Mouse (Mus musculus) brain, embryonic 18.5 days (tissue): ENCODE results near the gene Ror1.

Experiments
- DNase-seq: peaks from one replicate; pipeline ENCODE4 v3.0.0-alpha.2; 2012; ENCODE audit warnings: low read depth, low spot score

The Ror1 gene

DNA sequence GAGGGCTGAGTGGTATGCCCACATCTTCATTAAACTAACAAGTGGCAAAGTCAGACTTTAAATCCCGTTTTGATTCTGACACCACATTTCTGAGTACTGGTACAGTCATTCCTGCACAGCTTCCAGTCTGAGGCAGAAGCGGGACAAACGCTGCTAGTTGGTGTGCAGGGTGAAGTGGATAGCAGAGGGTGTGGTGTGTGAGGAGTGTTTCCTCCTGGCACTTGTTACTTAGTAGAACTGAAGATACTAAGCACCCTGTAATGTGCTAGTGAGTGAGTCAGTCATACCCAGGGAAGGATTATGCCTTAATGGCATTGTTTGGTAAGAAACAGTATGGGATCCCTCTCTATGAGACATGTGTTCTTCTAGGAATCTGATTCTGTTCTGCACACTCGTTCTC lies 115.7 kb downstream of the Ror1 start:
- DNase-seq = no peak

DNA sequence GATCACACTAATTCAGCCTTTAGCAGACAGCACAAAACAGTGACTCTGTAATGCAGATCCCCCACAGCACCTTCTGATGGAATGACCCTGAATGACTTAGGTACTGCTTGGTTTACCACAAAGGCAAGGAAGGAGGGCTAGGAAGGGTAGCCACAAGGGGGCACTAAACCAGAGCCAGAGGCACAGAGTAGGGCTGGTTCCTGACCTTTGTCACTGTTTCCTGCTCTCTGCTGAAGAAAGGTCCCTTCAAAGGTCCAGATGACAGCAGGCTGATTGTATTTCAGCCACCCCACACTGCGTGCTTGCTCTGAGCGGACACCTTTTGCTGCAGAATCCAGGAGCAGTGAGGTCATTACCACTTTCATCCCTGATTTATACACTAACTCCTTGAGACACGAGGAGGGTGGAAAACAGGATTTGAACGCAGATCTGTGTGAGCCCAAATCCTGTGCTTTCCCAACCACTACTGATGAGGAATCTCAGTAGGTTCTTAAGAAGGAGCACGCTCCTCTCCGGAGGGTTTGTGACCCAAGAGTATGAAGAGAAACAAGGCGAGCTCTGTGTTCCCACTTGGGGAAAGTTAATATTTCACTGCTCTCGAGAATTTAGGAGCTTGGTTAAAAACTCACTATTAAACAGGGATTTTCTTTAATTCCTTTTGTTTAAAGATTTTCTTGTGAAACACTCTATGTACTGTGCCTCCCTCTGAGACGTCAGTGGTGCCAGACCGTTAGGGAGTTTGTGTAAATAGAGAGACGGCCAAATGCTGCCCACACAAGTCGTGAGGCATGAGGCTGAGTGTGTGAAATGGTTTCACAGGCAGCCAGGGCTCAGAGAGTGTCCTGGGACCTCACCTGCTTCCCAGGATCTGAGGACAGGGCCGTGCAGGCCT lies 119.0 kb downstream of the Ror1 start:
- no peak for DNase-seq

DNA sequence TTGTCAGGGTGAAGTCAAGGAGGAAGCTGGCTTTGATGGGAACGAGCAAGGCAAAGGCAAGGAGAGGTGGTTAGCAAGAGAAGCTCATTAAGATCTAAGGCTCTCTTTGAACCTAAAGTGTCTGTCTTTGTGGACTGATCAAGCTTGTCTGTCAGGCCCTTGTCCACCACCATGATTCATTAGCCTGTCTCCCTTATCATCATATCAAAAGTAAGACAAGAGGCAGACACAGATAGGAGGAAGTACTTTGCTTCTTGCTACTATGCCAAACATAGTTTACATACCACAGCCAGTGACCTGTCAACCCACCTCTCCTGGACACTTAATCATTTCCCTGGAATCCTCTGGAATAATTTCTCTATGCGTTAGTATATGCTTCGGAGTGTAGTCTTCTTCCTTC lies 121.0 kb downstream of the Ror1 start:
- DNase-seq = no peak

DNA sequence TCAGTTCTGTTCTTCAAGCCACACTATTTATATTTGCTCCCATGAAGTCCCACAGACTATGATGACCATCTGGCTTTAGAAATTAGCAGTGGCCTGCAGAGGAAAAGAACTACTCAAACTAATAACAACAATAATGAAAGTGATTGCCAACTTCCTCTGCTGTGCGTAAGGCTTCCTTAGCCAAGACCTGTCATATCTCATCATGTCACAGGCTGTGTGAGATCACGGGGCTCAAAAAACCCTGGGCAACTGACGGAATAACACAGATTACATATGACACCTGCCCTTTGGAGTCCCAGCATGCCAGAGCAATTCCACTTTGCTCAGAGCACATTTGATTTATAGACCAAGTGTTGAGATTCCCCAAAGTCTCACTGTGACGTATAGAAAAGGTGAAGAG lies 123.4 kb downstream of the Ror1 start:
- DNase-seq = no peak

DNA sequence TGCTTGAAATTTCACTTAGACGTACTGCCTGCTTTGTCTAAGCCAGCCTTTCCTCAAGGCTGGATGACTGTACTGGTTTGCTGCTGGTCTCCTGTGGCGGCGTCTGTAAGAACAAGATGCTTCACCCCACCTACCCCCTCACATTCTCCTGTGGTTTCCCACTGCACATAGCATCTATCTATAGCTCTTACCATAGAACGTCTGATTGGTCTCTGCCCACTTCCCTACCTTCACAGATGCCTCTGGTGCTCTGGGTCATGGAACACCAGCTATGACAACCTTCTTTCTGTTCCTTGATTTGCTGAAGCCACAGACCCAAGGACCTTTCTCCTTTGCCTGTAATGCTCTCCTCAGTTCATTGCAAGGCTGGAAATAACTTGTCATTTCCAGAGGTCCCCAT lies 124.0 kb downstream of the Ror1 start:
- no peak for DNase-seq

DNA sequence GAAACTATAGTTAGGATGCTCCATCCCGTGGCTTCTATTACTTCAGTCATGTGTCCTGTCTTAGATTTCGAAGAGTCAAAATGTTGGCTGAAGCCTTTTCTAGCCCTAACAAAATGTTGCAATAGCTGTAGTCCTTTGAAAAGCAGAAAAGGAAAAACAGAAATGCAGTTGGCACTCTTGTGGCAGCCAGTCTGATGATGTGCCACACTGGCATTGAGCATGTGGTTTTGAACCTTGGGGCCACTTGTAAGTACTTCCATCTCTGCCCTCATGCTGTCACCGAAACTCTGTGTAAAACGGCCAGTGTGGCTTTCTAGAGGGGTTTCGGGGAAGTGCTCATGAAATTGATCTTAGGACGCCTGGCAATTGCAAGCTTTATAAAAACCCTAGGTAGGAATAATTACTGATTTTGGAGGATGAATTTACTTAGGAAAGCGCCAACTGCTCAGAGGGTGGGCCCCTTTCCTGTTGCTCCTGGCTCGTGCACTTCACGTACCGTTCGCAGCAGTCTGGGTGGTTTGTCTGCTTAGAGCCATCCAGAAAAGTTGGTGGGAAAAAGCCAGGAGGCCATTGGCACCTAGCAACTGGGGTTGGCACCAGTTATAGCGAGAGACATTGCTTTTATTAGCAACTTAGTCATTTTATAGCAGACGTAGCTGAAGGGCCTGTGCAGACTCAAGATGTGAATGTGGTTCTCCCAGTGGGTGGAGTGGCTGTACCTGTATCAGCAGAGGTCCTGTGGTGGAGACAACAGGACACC lies 126.6 kb downstream of the Ror1 start:
- DNase-seq = no peak

DNA sequence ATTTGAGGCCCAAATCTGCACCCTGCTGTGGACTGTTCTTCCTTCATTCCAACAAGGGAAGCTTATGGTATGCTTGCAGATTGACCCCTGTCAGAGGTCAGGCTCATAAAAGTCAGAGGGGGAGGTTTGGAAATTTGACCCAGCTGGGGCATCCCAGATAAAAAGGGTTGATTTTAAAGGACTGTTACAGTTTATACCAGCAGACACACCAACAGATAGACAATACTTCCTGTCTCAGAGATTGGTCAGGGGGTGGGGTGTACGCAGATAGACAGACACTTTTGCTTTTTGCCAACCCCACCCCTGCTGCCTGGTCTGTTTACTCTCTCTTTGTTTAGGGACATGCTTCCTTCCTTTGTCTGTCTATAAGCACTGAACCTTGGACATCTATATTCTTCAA lies 127.9 kb downstream of the Ror1 start:
- no peak for DNase-seq

DNA sequence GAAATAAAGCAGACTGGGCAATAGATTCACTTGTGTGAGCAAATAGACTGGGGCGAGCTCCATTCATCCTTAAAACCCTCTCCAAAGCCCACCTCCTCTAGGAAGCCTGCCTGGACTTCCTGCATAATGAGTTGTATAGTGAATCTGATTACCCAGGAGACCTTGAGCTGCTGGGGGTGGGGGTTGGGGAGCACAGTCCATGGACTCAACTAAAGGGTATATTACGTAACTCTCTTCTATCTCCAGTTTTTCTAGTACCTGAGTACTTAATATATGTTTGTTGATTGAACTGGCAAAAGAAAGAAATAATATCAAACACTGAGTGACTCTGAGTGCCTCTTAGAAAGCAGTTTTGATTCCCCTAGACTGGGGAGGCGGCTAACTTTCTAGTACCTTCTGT lies 128.4 kb downstream of the Ror1 start:
- DNase-seq = no peak

DNA sequence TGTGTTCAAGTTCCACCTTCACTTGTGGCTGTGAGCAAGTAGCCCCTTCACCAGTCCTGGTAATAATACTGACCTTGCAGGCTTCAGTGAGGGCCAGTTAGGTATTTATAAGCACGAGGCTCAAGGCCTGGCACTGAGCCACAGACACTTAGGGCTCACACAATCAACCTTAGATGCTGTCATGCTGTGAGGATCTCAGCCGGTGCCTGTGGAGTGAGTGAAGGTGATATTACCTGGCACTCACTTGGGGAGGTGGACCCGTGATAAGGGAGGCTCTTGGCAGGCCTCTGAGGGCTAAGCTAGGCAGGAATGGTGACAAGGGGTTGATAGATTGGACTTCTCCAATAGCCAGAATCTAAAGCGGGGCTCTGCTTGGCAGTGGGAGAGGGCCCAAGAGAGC lies 131.0 kb downstream of the Ror1 start:
- DNase-seq = no peak

DNA sequence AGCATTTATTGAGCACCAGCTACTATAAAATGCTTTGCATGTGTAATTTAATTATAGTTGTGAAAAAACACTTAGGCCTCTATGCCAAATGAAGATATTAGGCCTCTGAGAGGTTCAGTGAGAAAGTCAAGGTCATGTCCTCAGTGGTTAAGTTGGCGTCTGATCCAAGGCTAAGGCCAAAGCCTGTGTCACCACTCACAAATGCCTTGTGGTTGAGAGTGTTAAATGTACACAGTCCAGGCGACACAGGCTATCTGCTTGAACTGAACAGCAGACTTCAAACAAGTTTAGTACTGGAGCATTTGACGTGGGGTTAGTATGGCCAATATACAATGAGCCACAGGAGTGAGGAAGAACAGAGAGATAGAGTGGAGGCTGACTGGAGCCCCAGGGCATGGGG lies 132.5 kb downstream of the Ror1 start:
- DNase-seq = no peak

DNA sequence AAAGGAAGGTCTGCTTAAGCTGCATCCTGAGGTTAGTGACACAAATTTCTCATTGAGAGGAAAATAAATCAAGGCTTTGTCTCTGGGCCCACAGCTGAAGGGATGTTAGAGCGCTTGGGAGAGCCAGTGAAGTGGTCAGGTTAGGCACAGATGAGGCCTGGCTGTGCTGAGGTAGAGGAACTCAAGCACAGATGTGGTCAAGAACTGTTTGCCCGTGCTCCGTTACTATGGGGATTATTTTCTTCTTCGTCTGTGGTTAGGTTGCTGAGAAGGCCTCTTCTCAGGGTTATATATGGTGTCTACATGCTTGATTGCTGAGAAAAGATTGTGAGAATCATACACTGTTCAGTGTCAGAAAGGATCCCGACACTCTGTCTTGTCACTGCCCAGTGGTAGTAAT lies 134.7 kb downstream of the Ror1 start:
- DNase-seq = no peak

DNA sequence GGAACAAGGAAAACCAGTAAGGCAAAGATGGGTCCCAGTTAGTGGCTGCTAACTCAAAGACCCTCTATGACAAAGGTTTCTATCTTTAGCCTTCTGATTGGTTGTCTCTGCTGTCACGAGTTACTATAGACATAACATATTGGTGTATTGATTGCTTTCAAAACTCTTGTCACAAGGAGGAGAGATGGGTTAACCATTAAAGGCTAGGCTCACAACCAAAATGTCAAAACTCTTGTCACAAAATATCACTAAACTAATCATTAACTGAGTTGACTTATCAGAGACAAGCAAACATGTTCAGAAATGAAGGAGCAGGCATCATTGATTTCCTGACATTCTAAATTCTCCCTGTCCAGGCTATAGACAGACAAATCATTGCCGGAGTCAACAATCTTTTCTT lies 135.4 kb downstream of the Ror1 start:
- DNase-seq = no peak

DNA sequence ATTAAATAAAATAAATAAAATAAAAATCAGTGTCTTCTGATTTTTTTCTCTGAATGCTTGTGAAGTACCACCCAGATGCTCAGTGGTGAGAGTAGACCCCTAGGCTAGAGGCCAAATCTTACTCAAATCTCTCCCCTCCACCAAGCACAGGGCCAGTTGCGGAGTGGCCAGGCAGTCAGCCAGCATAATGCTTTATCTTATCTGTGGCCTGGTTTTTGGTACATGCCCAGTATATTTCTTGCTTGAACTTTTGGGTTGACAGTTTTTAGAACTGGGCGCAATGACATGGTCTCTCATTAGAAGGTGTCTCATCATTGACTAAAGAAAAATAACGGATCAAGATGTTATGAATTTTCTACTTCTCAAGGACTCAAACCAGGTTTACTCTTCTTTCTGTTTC lies 136.3 kb downstream of the Ror1 start:
- no peak for DNase-seq

DNA sequence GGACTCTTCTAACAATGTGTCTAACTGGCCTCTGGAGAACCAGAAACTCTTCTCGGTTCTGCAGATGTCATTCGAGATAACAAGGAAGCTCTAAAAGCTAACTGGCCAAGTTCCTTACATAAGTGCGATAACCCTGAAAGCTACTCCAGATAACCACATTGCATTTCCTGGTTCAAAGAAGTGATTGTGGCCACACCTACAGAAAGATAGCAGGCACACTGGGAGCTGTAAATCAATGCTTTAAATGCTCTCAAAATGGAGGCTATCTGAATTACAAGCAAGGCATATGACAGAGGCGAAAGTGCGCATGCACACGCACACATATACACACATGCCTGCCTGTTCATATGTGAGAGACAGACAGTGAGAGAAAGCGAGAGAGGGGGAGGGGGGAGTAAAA lies 136.9 kb downstream of the Ror1 start:
- DNase-seq = no peak

DNA sequence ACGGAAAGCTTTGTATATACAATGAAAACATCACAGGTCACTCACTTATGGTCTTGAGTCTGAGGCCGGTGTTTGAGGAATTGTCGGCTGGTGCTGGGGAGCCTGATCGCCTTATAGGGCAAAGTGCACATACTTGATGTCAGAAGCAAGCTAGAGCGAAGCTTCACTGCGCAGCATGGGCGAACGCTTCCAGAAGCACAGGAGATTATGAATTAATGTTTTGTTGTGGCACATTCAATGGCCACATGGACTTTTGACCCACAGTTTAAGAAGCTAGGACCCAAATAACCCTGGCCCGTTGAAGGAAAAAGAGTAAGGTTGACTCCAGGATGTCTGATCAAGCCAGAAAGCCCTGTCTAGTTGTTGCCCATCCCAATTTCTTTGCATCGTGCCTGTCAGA lies 138.2 kb downstream of the Ror1 start:
- no peak for DNase-seq

DNA sequence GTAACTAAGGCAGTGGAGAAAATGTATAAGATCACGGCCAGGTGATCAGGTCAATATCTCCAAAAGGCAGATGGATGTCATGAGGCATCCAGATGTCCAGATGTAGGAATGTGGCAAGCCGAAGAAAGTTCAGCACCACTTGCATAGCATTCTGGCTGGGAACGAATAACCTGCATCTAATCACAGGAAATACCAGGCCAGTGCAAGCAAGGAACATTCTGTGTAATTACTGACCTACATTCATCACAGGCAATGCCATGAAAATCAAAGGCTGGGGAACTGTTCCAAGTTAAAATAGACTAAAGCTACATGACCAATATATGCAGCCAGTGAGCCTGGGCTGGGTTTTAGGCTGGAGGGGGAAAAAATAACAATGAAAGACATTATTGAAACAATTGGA lies 140.7 kb downstream of the Ror1 start:
- DNase-seq = no peak

DNA sequence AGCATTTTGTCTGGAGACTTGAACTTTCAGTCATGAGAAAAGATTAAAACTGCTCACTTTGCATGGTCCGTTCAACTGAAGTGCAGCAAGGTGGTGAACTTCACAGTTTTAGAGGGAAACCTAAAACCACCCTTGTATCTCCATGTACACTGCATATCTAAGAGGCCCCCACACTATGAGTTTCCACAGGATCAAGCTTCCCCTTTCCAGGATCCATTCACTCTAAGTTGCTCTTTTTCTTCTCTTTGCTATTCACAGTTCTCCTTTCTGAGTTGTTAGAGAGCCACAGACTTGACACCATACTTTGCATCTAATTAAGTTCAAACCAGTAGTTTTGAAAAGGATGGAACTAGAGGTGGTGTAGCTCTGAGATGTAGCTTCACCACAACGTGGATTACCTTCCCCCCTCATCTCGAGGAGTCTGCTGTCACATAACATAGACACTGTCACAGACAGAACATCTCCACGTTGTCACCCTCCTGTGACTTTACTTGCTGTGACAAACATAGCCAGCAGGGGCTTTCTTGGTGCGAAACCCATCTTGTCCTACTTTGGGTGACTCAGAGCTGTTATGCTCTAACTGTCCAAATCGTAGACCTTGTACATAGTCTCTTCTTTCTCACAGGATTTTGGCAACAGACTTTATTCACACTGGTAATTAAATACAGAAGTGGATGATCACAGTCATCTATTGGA lies 146.6 kb downstream of the Ror1 start:
- no peak for DNase-seq

DNA sequence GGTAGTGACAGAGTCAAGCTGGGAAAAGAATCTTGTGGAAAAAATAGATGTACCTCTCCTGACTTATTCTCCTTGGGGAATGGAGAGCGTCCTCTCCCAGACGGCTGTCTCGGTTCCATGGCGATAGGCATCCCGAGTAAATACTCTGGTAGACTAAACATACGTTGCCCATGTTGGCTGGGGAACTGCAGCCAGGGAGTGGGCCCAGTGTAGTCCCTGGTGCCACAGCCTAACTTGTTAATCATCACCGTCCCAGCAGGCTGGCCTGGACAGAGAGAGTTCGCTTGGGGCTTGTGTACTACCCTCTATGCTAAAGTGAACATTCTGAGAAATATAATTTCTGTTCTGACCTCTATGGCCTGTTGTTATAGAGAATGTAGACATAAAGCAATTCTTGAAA lies 148.7 kb downstream of the Ror1 start:
- no peak for DNase-seq

DNA sequence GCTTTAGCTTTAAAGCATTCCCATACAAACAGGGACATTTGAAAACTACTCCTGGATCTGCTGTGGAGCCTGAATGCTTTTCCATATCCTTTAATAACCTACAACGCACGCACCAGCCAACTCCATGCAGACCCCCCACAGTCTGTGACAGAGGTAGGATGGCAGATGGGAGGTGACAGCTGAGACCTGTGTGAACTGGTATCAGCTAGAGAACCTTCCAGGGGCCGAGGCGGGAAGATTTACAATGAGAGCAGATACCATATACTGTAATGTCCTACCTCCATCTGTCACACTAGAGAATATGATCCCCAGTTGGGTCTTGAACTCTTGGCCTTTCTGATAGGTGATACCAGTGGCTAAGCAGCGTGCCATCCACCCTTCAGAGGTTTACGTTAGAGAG lies 149.1 kb downstream of the Ror1 start:
- DNase-seq = no peak

DNA sequence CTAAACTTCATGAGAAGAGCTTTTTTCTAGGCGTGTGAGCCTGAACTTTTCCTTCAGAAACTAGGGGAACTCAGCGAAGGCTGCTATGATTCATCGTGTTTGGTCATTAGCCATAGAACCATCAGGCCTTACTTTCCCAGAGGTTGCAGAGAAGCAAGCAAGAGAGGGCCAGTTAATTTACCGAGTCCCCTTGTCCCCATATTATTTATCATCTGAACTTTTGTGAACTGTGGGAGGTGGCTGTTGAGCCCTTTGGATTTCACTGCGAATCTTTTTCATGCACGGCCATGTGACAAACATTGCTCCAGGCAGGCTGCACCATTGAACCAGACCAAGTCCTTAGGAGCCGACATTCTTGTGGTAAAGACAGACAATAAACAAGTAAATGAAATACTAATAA lies 152.2 kb downstream of the Ror1 start:
- DNase-seq = no peak

DNA sequence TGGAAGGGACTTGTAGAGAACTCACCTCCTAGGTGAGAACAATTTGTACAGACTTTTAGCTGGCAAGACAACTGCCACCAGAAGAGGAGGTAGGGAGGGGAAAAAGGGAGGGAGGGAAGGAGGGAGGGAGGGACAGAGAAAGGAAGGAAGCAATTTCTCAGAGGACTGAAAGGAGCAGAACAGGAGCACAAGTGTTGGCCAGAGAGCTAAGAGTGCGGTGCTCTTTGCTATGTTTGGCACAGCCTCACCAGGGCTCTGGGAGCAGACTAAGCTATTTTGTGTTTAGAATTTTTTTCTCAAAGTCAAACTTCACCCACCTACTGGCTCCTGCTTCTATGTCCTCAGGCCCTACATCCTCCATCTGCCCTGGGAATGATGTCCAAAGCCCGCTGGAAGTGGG lies 152.7 kb downstream of the Ror1 start:
- no peak for DNase-seq

DNA sequence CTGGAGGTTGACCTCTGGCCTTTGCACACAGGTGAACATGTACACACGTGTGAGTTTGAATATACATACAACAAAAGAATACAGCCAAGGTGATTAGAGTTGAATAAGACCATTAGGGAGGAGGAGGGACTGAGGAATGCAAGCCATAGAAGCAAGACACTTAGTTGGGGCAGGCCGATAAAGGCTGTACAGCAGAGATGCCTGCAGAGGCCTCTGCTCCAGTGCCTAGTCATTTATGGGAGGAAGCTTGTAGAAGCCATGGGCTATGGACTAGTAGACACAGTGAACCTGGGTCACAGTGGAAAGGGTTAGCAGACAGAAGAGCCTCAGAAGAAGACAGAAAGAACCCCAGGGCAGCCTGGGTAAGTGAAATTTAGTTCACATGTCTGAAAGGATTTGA lies 155.7 kb downstream of the Ror1 start:
- DNase-seq = no peak

DNA sequence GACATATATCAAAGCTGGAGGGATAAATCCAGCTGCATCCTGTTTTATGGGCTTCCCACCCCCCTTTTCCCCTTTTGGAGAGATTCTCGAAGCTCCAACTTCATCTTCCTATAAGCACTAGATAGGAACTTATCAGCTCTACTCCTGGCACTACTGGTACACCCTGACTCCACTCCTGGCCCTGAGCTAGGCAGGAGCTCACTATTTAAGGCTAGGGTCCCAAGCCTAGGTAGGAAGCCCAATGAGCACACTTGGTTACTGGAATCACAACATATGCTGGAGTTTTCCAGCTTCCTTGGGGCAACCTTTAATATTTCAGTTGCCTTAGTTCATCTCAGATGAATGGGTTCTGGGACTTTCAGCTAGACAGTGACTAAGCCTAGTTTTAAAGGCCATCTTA lies 156.5 kb downstream of the Ror1 start:
- DNase-seq = no peak
